Mouse (Mus musculus) kidney, embryonic 16.5 days (tissue): ENCODE measurements around the gene Alkbh6. TPM values are rescaled to one million over a fixed set of nuclear protein-coding genes. Genes with fewer than 3 reads are reported as not detected.
A peak's percentile ranks its signal among the peaks of the same experiment; 100 is the strongest.

Experiments used
- ATAC-seq: fragments of 200-750 bp; cut with Nextera tagmentation; 2 replicates; pipeline ENCODE4 v1.8.0; 2017; ENCODE audit warnings: moderate TSS enrichment; ENCODE audit not compliant: low FRiP score, low TSS enrichment
- H3K27ac ChIP-seq: fragments of 300-500 bp; sonication (generic); 2 replicates; pipeline ENCODE4 v1.5.1; 2014; ENCODE audit warnings: low read length
- H3K27me3 ChIP-seq: fragments of 300-500 bp; sonication (generic); 2 replicates; pipeline ENCODE4 v1.6.1; 2014; ENCODE audit warnings: low read length, control low read depth, mixed read lengths; ENCODE audit not compliant: insufficient read depth
- H3K36me3 ChIP-seq: fragments of 300-500 bp; sonication (generic); 2 replicates; pipeline ENCODE4 v1.6.1; 2014; ENCODE audit warnings: low read length, control low read depth, mixed read lengths; ENCODE audit not compliant: insufficient read depth
- H3K4me1 ChIP-seq: fragments of 300-500 bp; sonication (generic); 2 replicates; pipeline ENCODE4 v1.6.1; 2014; ENCODE audit warnings: low read length, control low read depth, mixed read lengths; ENCODE audit not compliant: insufficient read depth
- H3K4me2 ChIP-seq: fragments of 300-500 bp; sonication (generic); replicated peaks from 2 replicates; pipeline ENCODE4 v1.6.1; 2014; ENCODE audit warnings: low read depth, low read length
- H3K4me3 ChIP-seq: fragments of 300-500 bp; sonication (generic); 2 replicates; pipeline ENCODE4 v1.5.1; 2014; ENCODE audit warnings: mild to moderate bottlenecking, low read length
- H3K9ac ChIP-seq: fragments of 300-500 bp; sonication (generic); replicated peaks from 2 replicates; pipeline ENCODE4 v1.6.1; 2014; ENCODE audit warnings: low read length
- H3K9me3 ChIP-seq: fragments of 300-500 bp; sonication (generic); 2 replicates; pipeline ENCODE4 v1.6.1; 2016; ENCODE audit warnings: low read length, control low read depth
- WGBS: fragments of 180-500 bp; shearing (Covaris S2); extraction: QIAGEN DNeasy Blood & Tissue Kit; methylation state at CpG from one replicate; pipeline ENCODE4 v1.1.7; 2014; 5-methylcytosine and 5-hydroxymethylcytosine counted together
- polyA plus RNA-seq: library from polyadenylated mRNA; unstranded; fragments of >200 nt; fragmentation: Nextera tagmentation; extraction: Ambion mirVana; gene quantifications from 2 replicates; pipeline ENCODE4 v1.2.1, GENCODE M21; 2015

Alkbh6 gene
- polyA plus RNA-seq, 1 experiment from 2014 or later, result 107 TPM

- Histone ChIP-seq H3K4me3 (peak overlapping the region; percentile 23), H3K9ac (no peak overlapping the region; the same call in 1 of the 2 replicates), H3K4me1 (peaks cover 41% of the 10 kb centered on the region), H3K9me3 (no peaks in the 10 kb centered on the region), H3K27ac (peak overlapping the region; percentile 95), H3K36me3 (peaks cover 21% of the 10 kb centered on the region), H3K4me2 (peak overlapping the region; percentile 33), H3K27me3 (peaks cover 4% of the 10 kb centered on the region; the same call in 1 of the 2 replicates)
- 0 out of 2 replicates have a peak, but pooled peaks have one; percentile 5 for ATAC-seq
- WGBS, result 79% methylated on average over 31 of the region's 31 CpGs
These were observed 50.9 kb downstream of the Alkbh6 start for GRCm38 (mm10) chr7:30359276-30359865.

DNA sequence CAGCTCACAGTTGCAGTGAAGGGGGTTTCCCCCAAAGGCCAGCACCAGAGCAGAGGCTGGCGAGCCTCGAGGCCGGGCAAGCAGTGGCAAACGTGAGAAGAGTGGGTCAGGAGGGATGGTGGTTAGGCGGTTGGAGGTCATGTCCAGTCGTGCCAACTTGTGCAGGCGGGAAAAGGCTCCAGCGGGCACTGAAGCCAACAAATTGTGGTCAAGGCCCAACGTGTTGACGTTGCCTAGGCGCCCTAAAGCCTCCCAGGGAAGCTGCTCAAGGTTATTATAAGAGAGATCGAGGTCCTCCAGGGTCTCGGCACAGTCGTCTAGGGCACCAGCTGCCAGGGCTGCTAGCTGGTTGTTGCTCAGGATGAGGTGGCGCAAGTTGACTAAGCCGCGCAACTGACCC lies 51.5 kb downstream of the Alkbh6 start:
- H3K4me1 ChIP-seq, result peaks cover 41% of the 10 kb centered on the region
- no peak overlapping the region; the same call in 1 of the 2 replicates for H3K9ac ChIP-seq
- peaks cover 8% of the 10 kb centered on the region; the same call in 1 of the 2 replicates for H3K27me3 ChIP-seq
- no peak overlapping the region for H3K4me3 ChIP-seq
- H3K9me3 ChIP-seq, result no peaks in the 10 kb centered on the region
- peak overlapping the region; percentile 95 for H3K27ac ChIP-seq
- peaks cover 21% of the 10 kb centered on the region for H3K36me3 ChIP-seq
- H3K4me2 ChIP-seq, result peak overlapping the region; percentile 33
- ATAC-seq, result no peak
- WGBS, result 91% methylated on average over 17 of the region's 17 CpGs

GRCm38 (mm10) chr7:30362652-30363343 lies 54.3 kb downstream of the Alkbh6 start, which contains the start of gene Lrfn3:
TSS of gene Lrfn3 (minus strand) at chr7:30362772.
- H3K9ac ChIP-seq, result peak within 1 kb of the TSS; percentile 85
- ATAC-seq, result peak; percentile 62; the same call in 1 of the 2 replicates
- H3K27me3 ChIP-seq, result peaks cover 8% of the 10 kb centered on the region; the same call in 1 of the 2 replicates
- H3K4me3 ChIP-seq, result peak within 1 kb of the TSS; percentile 59
- peaks cover 7% of the 10 kb centered on the region; the same call in 1 of the 2 replicates for H3K36me3 ChIP-seq
- 0 out of 2 replicates have a peak, but pooled peaks cover 5% of the 10 kb centered on the region for H3K9me3 ChIP-seq
- peaks cover 38% of the 10 kb centered on the region for H3K4me1 ChIP-seq
- peak within 1 kb of the TSS; percentile 16; the same call in 1 of the 2 replicates for H3K27ac ChIP-seq
- WGBS, result under 1% methylated on average over 39 of the region's 55 CpGs
- peak within 1 kb of the TSS; percentile 69 for H3K4me2 ChIP-seq

- Histone ChIP-seq H3K9ac (peak overlapping the region; percentile 85), H3K4me3 (peak overlapping the region; percentile 59), H3K4me1 (peaks cover 33% of the 10 kb centered on the region), H3K36me3 (peaks cover 7% of the 10 kb centered on the region; the same call in 1 of the 2 replicates), H3K4me2 (peak overlapping the region; percentile 69), H3K9me3 (0 out of 2 replicates have a peak, but pooled peaks cover 5% of the 10 kb centered on the region), H3K27me3 (peaks cover 8% of the 10 kb centered on the region; the same call in 1 of the 2 replicates), H3K27ac (no peak overlapping the region)
- WGBS, result 61% methylated on average over 6 of the region's 6 CpGs
- no peak for ATAC-seq
These were observed 54.8 kb downstream of the Alkbh6 start for GRCm38 (mm10) chr7:30363344-30363738.

Other genes with a start within 250 kb of the Alkbh6 start
- 5.8 and 6.6 TPM in 2 replicates for gene Zfp82, start 235.8 kb upstream of the Alkbh6 start, polyA plus RNA-seq
- gene Gm26920, start 218.3 kb upstream of the Alkbh6 start, polyA plus RNA-seq, result 1.6 and 2.1 TPM in 2 replicates
- gene Zfp566, start 218.2 kb upstream of the Alkbh6 start, polyA plus RNA-seq, result 12.5 and 13.6 TPM in 2 replicates
- 112 and 116 TPM in 2 replicates for gene Zfp260, start 213.9 kb upstream of the Alkbh6 start, polyA plus RNA-seq
- 11.7 and 12.0 TPM in 2 replicates for gene Zfp382, start 186.8 kb upstream of the Alkbh6 start, polyA plus RNA-seq
- gene Zfp146, start 139.0 kb upstream of the Alkbh6 start, polyA plus RNA-seq, result 12.6 and 15.6 TPM in 2 replicates
- 11.7 and 13.8 TPM in 2 replicates for gene Cox7a1, start 124.6 kb upstream of the Alkbh6 start, polyA plus RNA-seq
- gene Capns1, start 109.9 kb upstream of the Alkbh6 start, polyA plus RNA-seq, result 105 and 111 TPM in 2 replicates
- gene Polr2i, start 76.8 kb upstream of the Alkbh6 start, polyA plus RNA-seq, result 145 and 146 TPM in 2 replicates
- gene Tbcb, start 76.4 kb upstream of the Alkbh6 start, polyA plus RNA-seq, result 180 and 206 TPM in 2 replicates
- gene Ovol3, start 73.0 kb upstream of the Alkbh6 start, polyA plus RNA-seq, result not detected in 2 replicates
- gene Thap8, start 28.6 kb upstream of the Alkbh6 start, polyA plus RNA-seq, result 0.27 and 0.57 TPM in 2 replicates
- 9.7 and 10.8 TPM in 2 replicates for gene Wdr62, start 28.3 kb upstream of the Alkbh6 start, polyA plus RNA-seq
- 27.2 and 45.3 TPM in 2 replicates for gene Clip3, start 17.0 kb upstream of the Alkbh6 start, polyA plus RNA-seq
- gene Syne4, start 6.1 kb downstream of the Alkbh6 start, polyA plus RNA-seq, result 129 and 136 TPM in 2 replicates
- gene E130208F15Rik, start 13.0 kb downstream of the Alkbh6 start, polyA plus RNA-seq, result 2.3 and 3.7 TPM in 2 replicates
- 17.2 and 18.1 TPM in 2 replicates for gene Sdhaf1, start 15.2 kb downstream of the Alkbh6 start, polyA plus RNA-seq
- 6.8 and 8.3 TPM in 2 replicates for gene Lrfn3, start 54.1 kb downstream of the Alkbh6 start, polyA plus RNA-seq
- gene Tyrobp, start 105.0 kb downstream of the Alkbh6 start, polyA plus RNA-seq, result 29.3 and 31.4 TPM in 2 replicates
- gene Hcst, start 111.1 kb downstream of the Alkbh6 start, polyA plus RNA-seq, result 0.63 and 0.84 TPM in 2 replicates
- 1.6 and 2.0 TPM in 2 replicates for gene Nfkbid, start 113.0 kb downstream of the Alkbh6 start, polyA plus RNA-seq
- gene Aplp1, start 136.8 kb downstream of the Alkbh6 start, polyA plus RNA-seq, result 27.9 and 31.5 TPM in 2 replicates
- gene Kirrel2, start 149.0 kb downstream of the Alkbh6 start, polyA plus RNA-seq, result 0.78 and 1.1 TPM in 2 replicates
- gene Nphs1, start 149.6 kb downstream of the Alkbh6 start, polyA plus RNA-seq, result 5.4 and 5.5 TPM in 2 replicates
- 21.1 and 27.6 TPM in 2 replicates for gene Prodh2, start 184.9 kb downstream of the Alkbh6 start, polyA plus RNA-seq
- gene Arhgap33, start 226.3 kb downstream of the Alkbh6 start, polyA plus RNA-seq, result 12.0 and 14.9 TPM in 2 replicates
- gene Hspb6, start 243.5 kb downstream of the Alkbh6 start, polyA plus RNA-seq, result 18.0 and 20.6 TPM in 2 replicates
- 12.0 and 16.6 TPM in 2 replicates for gene Proser3, start 243.6 kb downstream of the Alkbh6 start, polyA plus RNA-seq